Mouse (Mus musculus): ENCODE measurements at regions not wholly inside any gene's neighbourhood (a gene's known extent, or its start where the extent isn't known, plus 50 kb on each side); places are given as distances from the start of the nearest gene placed in this dataset.

DNA sequence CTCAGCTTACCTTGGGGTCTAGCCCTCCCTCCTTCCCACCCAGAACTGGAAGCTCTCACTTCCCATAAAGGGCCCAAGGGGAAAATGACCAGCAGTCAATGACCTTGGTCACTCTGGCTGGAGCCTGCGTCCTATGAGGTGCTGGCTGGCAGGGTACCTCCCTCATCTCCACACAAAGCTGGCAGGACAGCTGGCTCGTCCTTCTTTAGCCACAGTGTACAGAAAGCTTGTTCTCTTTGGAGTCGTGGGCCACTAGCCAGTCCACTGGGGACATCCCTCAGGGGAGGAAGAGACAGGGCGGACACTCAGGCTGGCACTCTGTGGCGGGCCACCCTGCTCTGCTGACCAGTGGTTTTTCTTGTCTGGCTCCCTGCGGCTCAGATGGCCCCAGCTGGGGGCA lies 106.3 kb downstream of the Vegfa start:
- Histone ChIP-seq H3K4me1 (replicated peaks) (no peaks in the 10 kb centered on the region), H3K27me3 (no peaks in the 10 kb centered on the region), H3K27ac (no peak overlapping the region), H3K4me2 (replicated peaks) (no peak overlapping the region), H3K4me3 (replicated peaks) (no peak overlapping the region), H3K9me3 (no peaks in the 10 kb centered on the region), H3K36me3 (no peaks in the 10 kb centered on the region), H3K9ac (replicated peaks) (no peak overlapping the region)
- ATAC-seq = no peak
- WGBS = 60% methylated on average over 6 of the region's 6 CpGs

DNA sequence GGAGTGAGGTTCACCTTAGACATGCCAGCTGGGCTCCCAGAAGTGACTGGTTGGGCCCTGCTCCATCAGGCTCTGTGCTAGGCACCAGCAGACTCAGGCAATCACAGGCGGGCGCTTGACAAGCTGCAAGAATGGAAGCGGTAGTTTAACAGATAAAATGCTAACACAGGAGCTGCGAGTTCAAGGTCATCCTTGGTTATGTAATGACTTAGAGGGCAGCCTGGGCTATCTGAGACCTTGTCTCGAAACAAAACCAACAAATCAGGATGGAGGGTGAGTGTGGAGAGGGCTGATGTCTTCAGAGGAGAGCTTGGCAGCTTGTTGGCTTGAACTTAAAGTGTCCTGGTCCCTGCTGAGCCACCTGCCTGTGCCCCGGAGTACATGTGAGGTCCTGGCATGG lies 107.6 kb downstream of the Vegfa start:
- H3K9me3 ChIP-seq = no peaks in the 10 kb centered on the region
- no peak overlapping the region for H3K4me3 ChIP-seq (replicated peaks)
- ATAC-seq = no peak
- no peaks in the 10 kb centered on the region for H3K4me1 ChIP-seq (replicated peaks)
- no peak overlapping the region for H3K4me2 ChIP-seq (replicated peaks)
- H3K27ac ChIP-seq = no peak overlapping the region
- H3K27me3 ChIP-seq = no peaks in the 10 kb centered on the region; the same call in 1 of the 2 replicates
- WGBS = 86% methylated on average over 6 of the region's 6 CpGs
- H3K9ac ChIP-seq (replicated peaks) = no peak overlapping the region
- no peaks in the 10 kb centered on the region for H3K36me3 ChIP-seq

DNA sequence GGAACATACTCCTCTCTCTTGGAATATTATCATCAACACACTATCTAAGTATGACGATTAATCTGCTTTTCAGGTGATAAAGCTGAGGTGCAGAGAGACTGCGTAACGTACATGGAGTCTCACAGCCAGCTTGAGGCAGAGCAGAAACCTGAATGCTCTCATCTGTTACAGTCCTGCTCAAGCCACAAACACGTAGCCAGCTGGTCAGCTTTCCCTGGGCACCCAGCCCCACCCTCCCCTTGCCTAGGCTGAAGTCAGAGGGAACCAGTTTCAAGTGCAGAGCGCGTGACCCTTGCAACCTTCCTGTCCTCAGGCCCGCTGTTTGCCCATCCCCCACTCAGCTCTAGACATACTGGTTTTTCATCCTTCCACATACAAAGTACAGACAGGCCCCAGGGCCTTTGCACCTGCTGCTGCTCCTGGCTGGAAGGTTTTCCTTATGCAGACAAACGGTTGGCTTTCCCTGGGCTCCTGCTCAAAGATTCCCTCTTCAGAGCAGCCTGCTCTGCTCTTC lies 108.9 kb downstream of the Vegfa start:
- no peaks in the 10 kb centered on the region for H3K4me1 ChIP-seq (replicated peaks)
- H3K27ac ChIP-seq = no peak overlapping the region
- H3K9me3 ChIP-seq = no peaks in the 10 kb centered on the region
- H3K4me2 ChIP-seq (replicated peaks) = no peak overlapping the region
- no peak for ATAC-seq
- H3K27me3 ChIP-seq = no peaks in the 10 kb centered on the region; the same call in 1 of the 2 replicates
- no peak overlapping the region for H3K4me3 ChIP-seq (replicated peaks)
- 87% methylated on average over 8 of the region's 8 CpGs for WGBS
- H3K9ac ChIP-seq (replicated peaks) = no peak overlapping the region
- H3K36me3 ChIP-seq = no peaks in the 10 kb centered on the region

DNA sequence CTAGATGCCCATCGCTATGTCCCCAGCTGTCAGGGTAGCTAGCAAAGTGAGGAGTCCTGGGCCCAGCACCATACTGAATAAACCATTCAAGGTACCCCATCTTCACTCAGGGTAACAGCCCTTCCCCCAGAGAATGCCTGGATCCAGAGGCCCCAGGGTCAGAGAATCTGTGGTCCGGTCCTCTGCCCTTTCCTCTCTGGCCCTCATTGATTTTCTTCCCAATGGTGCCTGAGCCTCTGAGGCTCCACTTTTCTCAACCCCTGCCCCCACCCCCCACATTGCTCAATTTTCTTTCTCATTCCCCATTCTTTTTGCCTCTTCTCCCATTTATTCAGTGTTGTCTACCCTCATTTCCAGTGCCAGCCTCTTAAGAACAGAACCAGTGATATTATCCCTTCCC lies 114.5 kb downstream of the Vegfa start:
- Histone ChIP-seq H3K27ac (no peak overlapping the region), H3K4me3 (replicated peaks) (no peak overlapping the region), H3K36me3 (no peaks in the 10 kb centered on the region), H3K27me3 (no peaks in the 10 kb centered on the region; the same call in 1 of the 2 replicates), H3K4me1 (replicated peaks) (no peaks in the 10 kb centered on the region), H3K9ac (replicated peaks) (no peak overlapping the region), H3K4me2 (replicated peaks) (no peak overlapping the region), H3K9me3 (no peaks in the 10 kb centered on the region)
- 95% methylated on average over 2 of the region's 2 CpGs for WGBS
- ATAC-seq = no peak

DNA sequence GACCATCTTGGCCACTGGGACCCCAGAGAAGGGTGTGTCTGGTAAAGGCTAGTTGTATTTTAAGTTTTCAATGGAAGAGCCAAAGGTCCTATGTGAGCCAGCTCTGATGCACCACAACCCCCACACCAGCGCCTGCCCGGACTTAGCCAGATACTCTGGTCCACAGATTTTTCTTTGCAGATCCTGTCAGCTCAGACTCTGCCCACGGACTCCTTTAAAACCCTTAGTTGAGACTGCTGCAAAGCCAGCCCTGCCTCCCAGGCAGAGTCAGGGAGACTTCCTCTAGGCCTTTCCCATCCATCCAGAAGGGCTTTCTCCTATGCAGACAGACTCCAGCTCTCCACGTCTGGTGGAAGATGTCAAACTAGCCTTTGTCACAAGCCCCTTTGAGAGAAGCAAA lies 115.2 kb downstream of the Vegfa start:
- Histone ChIP-seq H3K9ac (replicated peaks) (no peak overlapping the region), H3K4me3 (replicated peaks) (no peak overlapping the region), H3K27ac (no peak overlapping the region), H3K9me3 (no peaks in the 10 kb centered on the region), H3K4me2 (replicated peaks) (no peak overlapping the region), H3K36me3 (no peaks in the 10 kb centered on the region), H3K27me3 (no peaks in the 10 kb centered on the region; the same call in 1 of the 2 replicates), H3K4me1 (replicated peaks) (no peaks in the 10 kb centered on the region)
- ATAC-seq = no peak
- WGBS = 76% methylated on average over 4 of the region's 4 CpGs

DNA sequence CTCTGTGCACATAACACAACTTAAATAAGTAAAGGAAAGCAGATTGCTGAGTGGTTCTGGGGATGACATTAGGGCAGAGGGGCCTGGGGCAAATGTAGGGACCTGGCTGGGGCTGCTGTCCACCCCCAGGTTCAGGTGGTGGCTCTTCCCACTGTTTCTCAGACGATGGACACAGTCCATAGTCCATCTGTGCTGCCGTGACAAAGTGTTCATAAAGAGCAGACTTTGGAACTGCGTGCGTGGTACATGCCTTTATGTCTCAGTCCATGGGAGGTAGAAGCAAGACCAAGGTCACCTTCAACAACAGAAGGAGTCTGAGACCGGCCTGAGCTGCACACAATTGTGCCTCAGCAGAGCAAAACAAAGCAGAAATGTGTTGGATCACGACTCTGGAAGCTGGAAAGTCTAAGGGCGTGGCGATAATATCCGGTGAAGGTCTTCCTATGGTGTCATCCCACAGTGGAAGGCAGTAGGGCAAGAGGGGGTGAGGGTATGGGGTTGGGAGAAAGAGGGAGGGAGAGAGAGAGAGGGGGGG lies 117.4 kb downstream of the Vegfa start:
- no peak overlapping the region for H3K4me3 ChIP-seq (replicated peaks)
- H3K27ac ChIP-seq = no peak overlapping the region
- no peaks in the 10 kb centered on the region for H3K27me3 ChIP-seq
- no peaks in the 10 kb centered on the region for H3K9me3 ChIP-seq
- H3K4me1 ChIP-seq (replicated peaks) = no peaks in the 10 kb centered on the region
- 87% methylated on average over 9 of the region's 9 CpGs for WGBS
- H3K4me2 ChIP-seq (replicated peaks) = no peak overlapping the region
- H3K36me3 ChIP-seq = no peaks in the 10 kb centered on the region
- no peak for ATAC-seq
- no peak overlapping the region for H3K9ac ChIP-seq (replicated peaks)

DNA sequence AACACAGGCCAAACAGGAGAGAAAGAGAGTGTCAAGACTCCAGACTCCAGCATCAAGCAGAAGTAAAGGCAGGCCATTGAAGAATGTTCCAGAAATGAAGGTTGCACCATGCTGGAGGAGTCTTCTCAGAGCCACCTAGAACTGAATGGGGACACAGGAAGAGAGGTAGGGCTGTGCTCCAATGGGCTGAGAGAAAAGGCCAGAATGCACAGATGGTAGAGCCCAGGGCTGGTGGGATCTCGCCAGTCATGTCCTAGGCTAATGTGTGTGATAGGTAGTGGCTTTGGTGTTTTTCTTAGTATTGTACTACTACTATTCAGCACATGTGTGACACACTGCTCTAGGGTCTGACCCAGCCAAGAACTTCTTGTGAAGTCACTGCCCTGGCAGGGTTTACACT lies 117.9 kb downstream of the Vegfa start:
- WGBS = 91% methylated on average over 1 of the region's 1 CpGs
- no peak overlapping the region for H3K9ac ChIP-seq (replicated peaks)
- no peaks in the 10 kb centered on the region for H3K27me3 ChIP-seq
- no peak overlapping the region for H3K4me2 ChIP-seq (replicated peaks)
- ATAC-seq = no peak
- H3K4me1 ChIP-seq (replicated peaks) = no peaks in the 10 kb centered on the region
- H3K4me3 ChIP-seq (replicated peaks) = no peak overlapping the region
- no peak overlapping the region for H3K27ac ChIP-seq
- no peaks in the 10 kb centered on the region for H3K36me3 ChIP-seq
- no peaks in the 10 kb centered on the region for H3K9me3 ChIP-seq

DNA sequence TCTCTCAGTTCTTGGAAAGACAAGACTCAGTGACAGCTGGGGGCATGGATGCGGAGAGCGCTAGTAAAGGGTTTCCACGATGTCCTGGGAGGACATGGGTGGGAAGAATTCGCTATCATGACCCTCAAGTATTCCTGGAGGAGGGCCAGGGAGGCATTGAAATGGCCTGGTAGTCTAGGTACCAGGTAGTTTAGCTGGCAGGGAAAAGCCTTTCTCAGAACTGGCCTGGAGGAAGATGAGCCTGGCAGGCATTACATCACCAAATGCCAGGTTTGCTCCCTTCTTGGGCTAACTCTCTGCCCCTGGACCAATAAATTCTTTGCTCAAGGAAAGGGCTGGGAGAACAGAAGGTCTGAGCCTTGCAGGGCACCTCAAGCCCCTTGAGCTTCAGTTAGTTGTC lies 118.5 kb downstream of the Vegfa start:
- ATAC-seq = no peak
- Histone ChIP-seq H3K9me3 (no peaks in the 10 kb centered on the region), H3K4me3 (replicated peaks) (no peak overlapping the region), H3K36me3 (no peaks in the 10 kb centered on the region), H3K27ac (no peak overlapping the region), H3K9ac (replicated peaks) (no peak overlapping the region), H3K27me3 (no peaks in the 10 kb centered on the region; the same call in 1 of the 2 replicates), H3K4me1 (replicated peaks) (no peaks in the 10 kb centered on the region), H3K4me2 (replicated peaks) (no peak overlapping the region)
- WGBS = 91% methylated on average over 4 of the region's 4 CpGs

DNA sequence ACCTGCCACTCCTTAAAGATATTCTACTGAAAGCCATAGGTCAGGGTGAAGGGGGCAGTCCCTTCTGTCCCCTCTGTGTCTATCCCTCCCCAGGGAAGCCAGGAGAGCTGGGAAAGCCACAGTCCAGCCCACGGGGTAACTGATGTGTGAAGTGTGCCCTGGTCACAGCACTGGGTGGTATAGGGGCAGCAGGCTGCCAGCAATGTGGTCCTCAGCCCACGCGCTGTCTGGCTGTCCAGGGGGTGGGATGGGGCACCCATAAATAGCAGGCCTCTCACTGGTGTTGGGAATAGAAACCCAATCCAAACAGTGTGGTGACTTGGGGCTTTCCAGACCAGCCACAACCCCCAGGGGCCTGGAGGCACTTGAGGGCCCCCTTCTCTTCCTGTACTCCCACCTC lies 120.0 kb downstream of the Vegfa start:
- WGBS = 89% methylated on average over 3 of the region's 3 CpGs
- no peak for ATAC-seq
- Histone ChIP-seq H3K36me3 (no peaks in the 10 kb centered on the region), H3K27ac (no peak overlapping the region), H3K9me3 (no peaks in the 10 kb centered on the region), H3K4me3 (replicated peaks) (no peak overlapping the region), H3K27me3 (no peaks in the 10 kb centered on the region; the same call in 1 of the 2 replicates), H3K9ac (replicated peaks) (no peak overlapping the region), H3K4me2 (replicated peaks) (no peak overlapping the region), H3K4me1 (replicated peaks) (no peaks in the 10 kb centered on the region)

DNA sequence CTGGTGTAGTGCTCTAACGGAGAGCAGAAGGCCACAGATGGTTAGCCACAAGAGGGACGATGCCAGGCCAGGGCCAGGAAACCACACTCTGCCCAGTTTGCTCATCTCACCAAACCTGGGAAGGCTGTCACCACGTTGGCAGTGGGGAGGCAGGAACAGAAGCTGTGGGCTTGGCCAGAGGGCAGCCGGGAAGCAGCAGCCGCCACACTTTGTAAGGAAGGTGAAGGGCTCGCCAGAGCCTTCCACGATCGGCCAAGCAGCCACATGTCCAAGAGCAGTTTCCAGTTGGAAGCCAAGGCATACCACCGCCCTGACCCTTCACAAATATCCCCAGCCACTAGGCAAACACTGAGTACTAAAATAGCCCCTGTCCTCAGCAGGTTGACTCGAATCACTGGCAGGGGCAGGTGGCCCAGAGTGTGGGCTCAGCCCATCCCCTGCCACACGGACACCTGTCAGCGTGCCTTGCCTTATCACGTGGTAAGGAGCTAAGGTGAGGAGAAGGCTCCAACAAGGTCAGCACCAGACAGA lies 120.9 kb downstream of the Vegfa start:
- no peaks in the 10 kb centered on the region for H3K9me3 ChIP-seq
- H3K27me3 ChIP-seq = no peaks in the 10 kb centered on the region; the same call in 1 of the 2 replicates
- no peak overlapping the region for H3K4me2 ChIP-seq (replicated peaks)
- 90% methylated on average over 13 of the region's 13 CpGs for WGBS
- H3K27ac ChIP-seq = no peak overlapping the region
- no peak overlapping the region for H3K9ac ChIP-seq (replicated peaks)
- no peaks in the 10 kb centered on the region for H3K4me1 ChIP-seq (replicated peaks)
- H3K36me3 ChIP-seq = no peaks in the 10 kb centered on the region
- no peak overlapping the region for H3K4me3 ChIP-seq (replicated peaks)
- ATAC-seq = no peak

DNA sequence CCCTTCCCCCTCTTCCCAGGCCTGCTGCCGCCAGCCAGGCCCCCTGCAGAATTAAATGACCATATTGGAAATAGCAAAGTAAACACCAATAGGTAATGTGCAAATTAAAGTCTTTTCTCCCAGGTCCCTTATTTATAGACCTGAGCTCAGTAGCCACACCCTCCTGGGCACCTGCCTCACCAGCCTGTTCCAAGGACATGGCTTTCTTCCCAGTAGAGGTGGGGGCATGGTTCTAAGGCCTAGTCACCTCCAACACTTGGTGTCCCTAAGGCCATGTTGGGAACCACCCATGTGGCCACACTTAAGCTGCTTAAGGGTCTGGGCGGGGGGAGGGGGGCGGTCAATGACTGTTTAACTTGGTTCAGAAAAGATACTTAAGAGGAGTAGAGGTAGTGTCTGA lies 121.9 kb downstream of the Vegfa start:
- Histone ChIP-seq H3K9me3 (no peaks in the 10 kb centered on the region), H3K27ac (no peak overlapping the region)

DNA sequence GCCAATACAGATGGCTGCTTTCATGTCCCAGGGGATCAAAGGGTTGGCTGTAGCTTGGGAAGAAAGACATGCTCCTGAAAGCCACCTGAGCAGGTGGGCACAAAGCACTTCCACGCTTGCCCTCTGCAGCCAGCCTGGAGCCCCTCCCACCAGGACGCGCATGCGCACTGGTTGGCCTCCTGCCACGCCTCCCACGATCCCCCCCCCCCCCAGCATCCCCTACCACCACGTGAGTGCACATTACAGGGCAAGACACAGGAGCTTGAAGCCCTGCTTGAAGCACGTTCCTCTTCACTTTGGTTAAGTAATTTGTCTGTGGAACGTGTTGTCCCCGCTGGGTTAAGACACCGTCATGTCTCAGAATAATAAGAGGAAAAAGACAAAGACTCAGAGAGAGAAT lies 124.6 kb downstream of the Vegfa start:
- no peak for ATAC-seq
- H3K4me1 ChIP-seq (replicated peaks) = no peaks in the 10 kb centered on the region
- H3K27ac ChIP-seq = no peak overlapping the region
- no peaks in the 10 kb centered on the region for H3K9me3 ChIP-seq
- no peaks in the 10 kb centered on the region for H3K36me3 ChIP-seq
- no peaks in the 10 kb centered on the region; the same call in 1 of the 2 replicates for H3K27me3 ChIP-seq
- H3K4me2 ChIP-seq (replicated peaks) = no peak overlapping the region
- H3K4me3 ChIP-seq (replicated peaks) = no peak overlapping the region
- H3K9ac ChIP-seq (replicated peaks) = no peak overlapping the region
- 51% methylated on average over 11 of the region's 11 CpGs for WGBS

More for the DNA sequence above, 121.9 kb downstream of the Vegfa start:
- H3K4me2 ChIP-seq (replicated peaks) = no peak overlapping the region
- H3K4me3 ChIP-seq (replicated peaks) = no peak overlapping the region
- WGBS = 87% methylated on average over 3 of the region's 3 CpGs
- H3K36me3 ChIP-seq = no peaks in the 10 kb centered on the region
- no peak for ATAC-seq
- no peak overlapping the region for H3K9ac ChIP-seq (replicated peaks)
- H3K27me3 ChIP-seq = no peaks in the 10 kb centered on the region; the same call in 1 of the 2 replicates
- H3K4me1 ChIP-seq (replicated peaks) = no peaks in the 10 kb centered on the region

DNA sequence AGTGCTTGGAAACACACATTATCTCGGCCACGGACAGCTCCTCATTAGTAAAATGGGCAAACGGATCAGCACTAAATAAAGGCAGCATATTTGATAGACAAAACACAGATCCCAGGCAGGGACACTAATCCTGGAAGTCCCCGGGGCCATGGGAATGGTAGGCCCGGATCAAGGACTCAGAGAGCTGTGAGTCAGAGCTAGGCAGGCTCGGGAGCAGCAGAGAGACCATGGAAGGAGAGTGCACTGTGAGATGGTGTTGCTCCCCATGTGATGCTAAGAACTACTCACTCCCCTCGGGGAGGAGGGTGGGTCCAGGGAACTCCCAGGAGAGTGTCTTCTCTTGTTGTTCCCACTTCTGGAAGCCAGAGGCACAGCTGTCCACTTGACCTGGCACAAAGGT lies 126.6 kb downstream of the Vegfa start:
- Histone ChIP-seq H3K4me2 (replicated peaks) (no peak overlapping the region), H3K4me3 (replicated peaks) (no peak overlapping the region), H3K36me3 (no peaks in the 10 kb centered on the region), H3K27ac (no peak overlapping the region), H3K27me3 (no peaks in the 10 kb centered on the region; the same call in 1 of the 2 replicates), H3K9me3 (no peaks in the 10 kb centered on the region), H3K4me1 (replicated peaks) (no peaks in the 10 kb centered on the region), H3K9ac (replicated peaks) (no peak overlapping the region)
- no peak for ATAC-seq
- WGBS = 65% methylated on average over 7 of the region's 7 CpGs
